Mouse (Mus musculus) cortical plate, adult 2 months (tissue): Measurements from ENCODE around the gene Vps72.
A peak's percentile ranks its signal among the peaks of the same experiment; 100 is the strongest.

Experiments used
- CTCF ChIP-seq: fragments of 200-500 bp; IDR thresholded peaks from 2 replicates; pipeline ENCODE4 v1.5.1; 2011; ENCODE audit warnings: mild to moderate bottlenecking, control low read depth, low read length; ENCODE audit not compliant: insufficient read depth; ENCODE audit errors: extremely low read depth
- POLR2A ChIP-seq: fragments of 200-500 bp; IDR thresholded peaks from 2 replicates; pipeline ENCODE4 v1.6.1; 2011; ENCODE audit warnings: mild to moderate bottlenecking, low read length, control low read depth; ENCODE audit not compliant: insufficient read depth; ENCODE audit errors: extremely low read depth

- TF ChIP-seq CTCF (0 out of 2 replicates have a peak, but pooled peaks have one; percentile 11), POLR2A (no peak)
Observed at GRCm38 (mm10) chr3:95133680-95134101, 22.9 kb downstream of the Vps72 start, which contains the start of the genes Scnm1 and Lysmd1.
